Mouse (Mus musculus) limb, embryonic 15.5 days (tissue): ENCODE results near the gene Fbxl15. TPM values are rescaled to one million over a fixed set of nuclear protein-coding genes. Genes with fewer than 3 reads are reported as not detected.
A peak's percentile ranks its signal among the peaks of the same experiment; 100 is the strongest.

Experiments
- ATAC-seq: fragments of 200-750 bp; cut with Nextera tagmentation; 2 replicates; pipeline ENCODE4 v1.8.0; 2017; ENCODE audit warnings: low read depth, moderate TSS enrichment; ENCODE audit not compliant: insufficient number of reproducible peaks, low FRiP score, low TSS enrichment
- H3K27ac ChIP-seq: fragments of 300-500 bp; sonication (generic); 2 replicates; pipeline ENCODE4 v1.5.1; 2015; ENCODE audit warnings: moderate library complexity, mild to moderate bottlenecking, inconsistent platforms
- H3K27me3 ChIP-seq: fragments of 300-500 bp; sonication (generic); 2 replicates; pipeline ENCODE4 v1.6.1; 2015; ENCODE audit warnings: inconsistent platforms
- H3K36me3 ChIP-seq: fragments of 300-500 bp; sonication (generic); 2 replicates; pipeline ENCODE4 v1.6.1; 2015; ENCODE audit warnings: inconsistent platforms
- H3K4me1 ChIP-seq: fragments of 300-500 bp; sonication (generic); 2 replicates; pipeline ENCODE4 v1.6.1; 2015; ENCODE audit warnings: inconsistent platforms
- H3K4me2 ChIP-seq: fragments of 300-500 bp; sonication (generic); 2 replicates; pipeline ENCODE4 v1.6.1; 2015; ENCODE audit warnings: mild to moderate bottlenecking, inconsistent platforms
- H3K4me3 ChIP-seq: fragments of 300-500 bp; sonication (generic); 2 replicates; pipeline ENCODE4 v1.5.1; 2015; ENCODE audit warnings: mild to moderate bottlenecking, inconsistent platforms
- H3K9ac ChIP-seq: fragments of 300-500 bp; sonication (generic); 2 replicates; pipeline ENCODE4 v1.6.1; 2015; ENCODE audit warnings: inconsistent platforms
- H3K9me3 ChIP-seq: fragments of 300-500 bp; sonication (generic); 2 replicates; pipeline ENCODE4 v1.6.1; 2016; ENCODE audit warnings: inconsistent platforms
- WGBS: fragments of 180-500 bp; shearing (Covaris S2); methylation state at CpG from one replicate; pipeline ENCODE4 v1.1.7; 2015; 5-methylcytosine and 5-hydroxymethylcytosine counted together
- polyA plus RNA-seq: library from polyadenylated mRNA; unstranded; fragments of >200 nt; fragmentation: Nextera tagmentation; extraction: Ambion mirVana; gene quantifications from 2 replicates; pipeline ENCODE4 v1.2.1, GENCODE M21; 2015

Gene Fbxl15
- polyA plus RNA-seq, 1 experiment from 2014 or later: 12.8 TPM

DNA sequence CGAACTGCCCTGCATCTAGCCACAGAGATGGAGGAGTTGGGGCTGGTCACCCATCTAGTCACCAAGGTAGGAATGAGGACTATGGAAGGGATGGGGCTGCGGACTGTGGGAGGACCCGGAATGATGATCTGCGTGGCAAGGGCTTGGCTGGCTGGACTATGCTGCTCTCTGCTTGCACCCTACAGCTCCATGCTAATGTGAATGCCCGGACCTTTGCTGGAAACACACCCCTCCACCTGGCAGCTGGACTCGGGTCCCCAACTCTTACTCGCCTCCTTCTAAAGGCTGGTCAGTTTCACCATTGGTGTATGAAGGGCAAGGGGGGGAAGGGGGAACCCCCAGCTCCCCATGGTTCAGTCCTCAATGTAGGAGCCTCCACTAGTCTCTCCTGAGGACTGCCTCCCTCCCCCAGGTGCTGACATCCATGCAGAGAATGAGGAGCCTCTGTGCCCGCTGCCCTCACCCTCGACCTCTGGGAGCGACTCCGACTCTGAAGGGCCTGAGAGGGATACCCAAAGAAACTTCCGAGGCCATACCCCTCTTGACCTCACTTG, 17.6 kb upstream of the Fbxl15 start:
- Histone ChIP-seq H3K4me2 (no peak overlapping the region), H3K9me3 (no peaks in the 10 kb centered on the region), H3K36me3 (peaks cover 46% of the 10 kb centered on the region), H3K4me3 (no peak overlapping the region), H3K27ac (no peak overlapping the region), H3K27me3 (peaks cover 58% of the 10 kb centered on the region), H3K9ac (no peak overlapping the region), H3K4me1 (peaks cover 37% of the 10 kb centered on the region)
- ATAC-seq: no peak
- WGBS: 90% methylated on average over 12 of the region's 12 CpGs

DNA sequence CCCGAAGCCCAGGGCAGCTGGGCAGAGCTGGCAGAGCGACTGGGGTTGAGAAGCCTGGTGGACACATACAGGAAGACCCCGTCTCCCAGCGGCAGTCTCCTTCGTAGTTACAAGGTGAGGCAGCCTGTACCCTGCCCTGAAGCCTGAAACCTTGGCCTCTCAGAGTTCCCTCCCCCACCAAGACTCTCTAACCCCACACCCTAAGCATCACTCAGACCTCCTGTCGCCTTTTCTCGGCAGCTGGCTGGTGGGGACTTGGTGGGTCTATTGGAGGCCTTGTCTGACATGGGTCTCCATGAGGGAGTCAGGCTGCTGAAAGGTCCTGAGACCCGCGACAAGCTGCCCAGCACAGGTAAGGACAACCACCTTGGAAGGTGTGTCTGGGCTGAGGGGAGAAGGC, 16.6 kb upstream of the Fbxl15 start:
- H3K36me3 ChIP-seq: peaks cover 46% of the 10 kb centered on the region
- H3K4me2 ChIP-seq: no peak overlapping the region
- no peak for ATAC-seq
- no peak overlapping the region for H3K27ac ChIP-seq
- H3K9ac ChIP-seq: no peak overlapping the region
- WGBS: 86% methylated on average over 9 of the region's 9 CpGs
- H3K9me3 ChIP-seq: no peaks in the 10 kb centered on the region
- peaks cover 30% of the 10 kb centered on the region for H3K4me1 ChIP-seq
- H3K27me3 ChIP-seq: peaks cover 67% of the 10 kb centered on the region
- H3K4me3 ChIP-seq: no peak overlapping the region

GRCm38 (mm10) chr19:46312566-46312965, 15.4 kb upstream of the Fbxl15 start:
- ATAC-seq: no peak
- H3K4me1 ChIP-seq: peaks cover 34% of the 10 kb centered on the region
- H3K27ac ChIP-seq: no peak overlapping the region
- H3K4me3 ChIP-seq: no peak overlapping the region
- no peaks in the 10 kb centered on the region for H3K9me3 ChIP-seq
- H3K27me3 ChIP-seq: peaks cover 70% of the 10 kb centered on the region
- 90% methylated on average over 21 of the region's 21 CpGs for WGBS
- no peak overlapping the region for H3K9ac ChIP-seq
- H3K4me2 ChIP-seq: no peak overlapping the region
- H3K36me3 ChIP-seq: peaks cover 40% of the 10 kb centered on the region

- no peaks in the 10 kb centered on the region for H3K9me3 ChIP-seq
- H3K27me3 ChIP-seq: peaks cover 70% of the 10 kb centered on the region
- ATAC-seq: no peak
- peaks cover 40% of the 10 kb centered on the region for H3K4me1 ChIP-seq
- no peak overlapping the region for H3K9ac ChIP-seq
- 79% methylated on average over 9 of the region's 9 CpGs for WGBS
- H3K27ac ChIP-seq: no peak overlapping the region
- peaks cover 36% of the 10 kb centered on the region for H3K36me3 ChIP-seq
- H3K4me2 ChIP-seq: no peak overlapping the region
- no peak overlapping the region for H3K4me3 ChIP-seq
Measured at GRCm38 (mm10) chr19:46313116-46313515, 14.9 kb upstream of the Fbxl15 start.

- H3K4me3 ChIP-seq: no peak overlapping the region
- peaks cover 70% of the 10 kb centered on the region for H3K27me3 ChIP-seq
- peaks cover 36% of the 10 kb centered on the region for H3K36me3 ChIP-seq
- no peaks in the 10 kb centered on the region for H3K9me3 ChIP-seq
- H3K9ac ChIP-seq: no peak overlapping the region
- no peak overlapping the region for H3K27ac ChIP-seq
- 66% methylated on average over 6 of the region's 6 CpGs for WGBS
- no peak for ATAC-seq
- peaks cover 41% of the 10 kb centered on the region for H3K4me1 ChIP-seq
- H3K4me2 ChIP-seq: no peak overlapping the region
Measured at GRCm38 (mm10) chr19:46313591-46313990, 14.4 kb upstream of the Fbxl15 start.

DNA sequence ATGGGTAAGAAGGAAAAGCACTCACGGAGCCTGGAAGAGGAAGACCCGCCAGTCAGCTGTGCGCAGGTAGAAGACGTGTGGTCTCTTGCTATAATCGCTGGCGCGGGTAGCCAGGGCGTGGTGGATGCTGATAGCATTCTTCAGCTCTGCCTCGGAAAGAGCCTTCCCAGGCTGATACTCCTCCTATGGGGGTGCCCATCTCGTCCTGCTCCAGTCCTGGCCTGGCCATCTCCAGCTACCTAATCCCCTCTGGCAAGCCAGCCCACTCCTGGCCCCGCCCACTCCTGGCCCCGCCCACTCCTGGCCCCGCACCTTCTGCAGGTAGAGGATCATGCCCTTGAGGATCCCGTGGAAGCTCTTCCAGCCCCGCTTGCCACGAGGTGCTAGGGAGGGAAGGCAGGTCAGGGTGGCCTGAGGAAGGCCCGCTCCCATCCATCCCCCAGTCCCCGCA, 13.8 kb upstream of the Fbxl15 start:
- no peak overlapping the region for H3K4me2 ChIP-seq

DNA sequence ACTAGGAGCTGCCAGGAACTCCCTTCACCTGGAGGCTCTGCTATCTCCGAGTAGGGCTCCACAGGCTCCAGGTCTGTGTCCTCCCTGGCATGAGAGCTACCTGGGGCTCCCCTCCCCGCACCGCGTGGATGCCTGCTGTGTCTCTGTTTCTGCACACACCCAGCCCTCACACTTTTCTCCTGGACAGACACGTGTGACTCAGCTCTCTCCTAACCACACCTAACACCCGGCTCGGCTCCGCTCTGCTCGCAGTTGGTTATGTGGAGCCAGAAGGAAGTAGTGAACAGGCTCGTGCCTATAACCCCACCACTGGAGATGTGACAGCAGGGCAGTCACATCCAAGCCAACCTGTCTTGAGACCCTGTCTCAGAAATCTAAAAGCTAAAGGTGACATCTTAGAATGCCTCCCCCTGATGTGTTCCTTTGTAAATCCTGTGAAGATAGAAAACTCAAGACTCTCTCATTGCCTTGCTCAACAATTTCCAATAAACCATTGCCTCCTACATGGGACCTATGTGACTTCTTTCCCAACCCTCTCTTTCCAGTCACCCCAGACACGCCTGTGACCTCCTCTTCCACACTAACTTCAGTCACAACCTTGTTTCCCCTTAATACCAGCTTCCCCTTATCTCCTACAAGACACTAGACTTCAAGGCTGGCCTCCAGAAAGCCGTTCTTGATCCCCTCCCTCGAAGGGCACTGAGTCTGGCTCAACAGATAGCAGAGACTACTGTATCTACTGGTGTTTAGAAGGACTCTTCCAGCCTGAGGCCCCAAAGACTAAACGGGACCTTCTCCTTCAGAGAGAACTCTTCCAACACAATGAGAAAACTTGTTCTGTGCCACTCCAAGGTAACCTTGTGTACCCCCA, 12.9 kb upstream of the Fbxl15 start:
- no peak for ATAC-seq
- whole genome bisulfite sequencing: 38% methylated on average over 14 of the region's 14 CpGs
- H3K27me3 ChIP-seq: peaks cover 81% of the 10 kb centered on the region

More for the DNA sequence above, 13.8 kb upstream of the Fbxl15 start:
- peaks cover 36% of the 10 kb centered on the region for H3K36me3 ChIP-seq
- no peak overlapping the region for H3K27ac ChIP-seq
- no peak overlapping the region for H3K4me3 ChIP-seq
- ATAC-seq: no peak
- H3K27me3 ChIP-seq: peaks cover 76% of the 10 kb centered on the region
- peaks cover 41% of the 10 kb centered on the region for H3K4me1 ChIP-seq
- 13% methylated on average over 18 of the region's 18 CpGs for WGBS
- H3K9ac ChIP-seq: no peak overlapping the region
- no peaks in the 10 kb centered on the region for H3K9me3 ChIP-seq

DNA sequence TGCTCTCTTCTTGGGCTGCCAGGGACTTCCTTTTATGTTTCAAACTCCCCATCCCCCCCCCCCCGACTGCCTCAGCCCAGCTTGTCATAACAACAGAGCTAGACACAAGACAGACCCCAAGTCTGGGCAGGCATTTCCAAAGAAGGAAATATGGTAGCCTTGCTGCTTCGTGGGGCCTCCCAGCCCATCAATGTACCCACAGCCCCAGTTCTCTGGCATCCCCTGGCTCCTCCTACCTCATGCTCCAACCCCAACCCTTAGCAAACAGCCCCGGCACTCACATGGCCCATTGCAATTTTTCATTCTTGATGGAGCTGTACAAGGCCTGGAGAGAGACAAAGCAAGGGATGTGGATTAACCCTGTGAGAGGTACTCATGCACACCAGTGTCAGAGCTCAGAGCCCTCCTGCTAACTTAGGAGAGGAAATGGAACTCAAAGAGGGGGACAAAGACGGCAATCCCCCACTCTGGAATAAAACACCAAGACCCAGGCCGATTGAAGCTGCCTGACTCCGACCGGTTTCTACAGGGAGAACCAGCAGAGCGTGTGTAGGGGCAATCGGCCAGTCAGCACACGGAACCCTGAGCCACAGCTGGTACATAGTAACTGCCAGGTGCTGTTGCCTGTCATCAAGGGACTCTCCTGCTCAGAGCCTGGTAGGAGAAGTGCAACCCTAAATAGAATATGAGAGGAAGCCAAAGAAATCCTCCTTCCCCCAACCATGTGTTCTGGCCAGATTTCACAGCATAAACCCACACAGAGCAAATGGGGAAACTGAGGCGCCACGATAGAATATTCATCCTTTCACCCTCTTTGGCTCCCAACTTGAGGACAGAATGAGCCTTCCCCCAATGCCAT, 12.0 kb upstream of the Fbxl15 start:
- WGBS: 51% methylated on average over 12 of the region's 12 CpGs
- peaks cover 20% of the 10 kb centered on the region for H3K36me3 ChIP-seq
- peaks cover 40% of the 10 kb centered on the region for H3K4me1 ChIP-seq
- ATAC-seq: no peak
- H3K27ac ChIP-seq: no peak overlapping the region
- no peak overlapping the region for H3K9ac ChIP-seq
- no peak overlapping the region for H3K4me3 ChIP-seq
- H3K4me2 ChIP-seq: no peak overlapping the region
- H3K27me3 ChIP-seq: peaks cover 88% of the 10 kb centered on the region
- H3K9me3 ChIP-seq: no peaks in the 10 kb centered on the region

More for the DNA sequence above, 12.9 kb upstream of the Fbxl15 start:
- Histone ChIP-seq H3K4me3 (no peak overlapping the region), H3K4me2 (no peak overlapping the region), H3K36me3 (peaks cover 29% of the 10 kb centered on the region), H3K9me3 (no peaks in the 10 kb centered on the region), H3K27ac (no peak overlapping the region), H3K4me1 (peaks cover 40% of the 10 kb centered on the region), H3K9ac (no peak overlapping the region)

DNA sequence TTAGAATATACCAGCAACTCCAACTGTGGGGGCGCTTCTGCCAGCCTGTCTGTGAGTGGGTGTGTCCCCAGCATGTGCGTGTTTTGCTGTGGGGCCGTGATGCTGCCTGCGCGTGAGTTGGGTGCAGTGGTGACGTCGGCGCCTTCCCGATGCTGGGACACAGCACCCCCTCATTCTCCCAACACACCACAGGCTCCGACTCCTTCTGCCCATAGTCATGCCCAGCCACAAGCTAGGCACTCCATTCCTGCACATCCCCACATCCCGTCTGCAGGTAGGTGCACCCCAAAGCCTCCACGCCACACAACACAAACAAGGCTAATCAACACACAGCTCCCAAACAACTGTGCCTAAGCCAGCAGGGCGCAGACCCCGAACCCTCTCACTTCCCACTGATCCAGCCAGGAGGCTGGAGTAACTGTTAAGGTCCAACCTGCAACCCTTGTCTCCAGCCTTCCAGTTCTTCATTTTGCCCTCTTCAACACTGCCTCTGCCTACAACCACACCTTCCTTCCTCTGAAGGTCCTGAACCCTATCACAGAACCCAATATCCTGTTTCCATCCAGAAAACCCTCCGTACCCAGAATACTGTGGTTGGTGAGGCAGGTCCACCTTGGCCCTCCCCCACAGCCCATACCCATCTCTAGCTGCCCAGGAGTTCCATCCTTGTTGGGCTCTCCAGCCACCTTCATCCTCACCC, 11.0 kb upstream of the Fbxl15 start:
- H3K27ac ChIP-seq: no peak overlapping the region
- H3K4me3 ChIP-seq: peak overlapping the region; percentile 51
- 30% methylated on average over 15 of the region's 15 CpGs for whole genome bisulfite sequencing
- H3K9ac ChIP-seq: peak overlapping the region; percentile 21; the same call in 1 of the 2 replicates
- H3K4me2 ChIP-seq: peak overlapping the region; percentile 84
- H3K4me1 ChIP-seq: peaks cover 50% of the 10 kb centered on the region
- peaks cover 10% of the 10 kb centered on the region for H3K36me3 ChIP-seq
- ATAC-seq: no peak
- H3K9me3 ChIP-seq: no peaks in the 10 kb centered on the region
- H3K27me3 ChIP-seq: peaks cover 97% of the 10 kb centered on the region

- Histone ChIP-seq H3K9me3 (no peaks in the 10 kb centered on the region), H3K36me3 (peaks cover 4% of the 10 kb centered on the region), H3K4me1 (peaks cover 54% of the 10 kb centered on the region), H3K27me3 (peaks cover 100% of the 10 kb centered on the region), H3K4me2 (peak overlapping the region; percentile 84), H3K4me3 (peak overlapping the region; percentile 51), H3K27ac (no peak overlapping the region), H3K9ac (peak overlapping the region; percentile 21; the same call in 1 of the 2 replicates)
- ATAC-seq: no peak
- WGBS: under 1% methylated on average over 47 of the region's 48 CpGs
Measured at GRCm38 (mm10) chr19:46317546-46317885, 10.5 kb upstream of the Fbxl15 start.

DNA sequence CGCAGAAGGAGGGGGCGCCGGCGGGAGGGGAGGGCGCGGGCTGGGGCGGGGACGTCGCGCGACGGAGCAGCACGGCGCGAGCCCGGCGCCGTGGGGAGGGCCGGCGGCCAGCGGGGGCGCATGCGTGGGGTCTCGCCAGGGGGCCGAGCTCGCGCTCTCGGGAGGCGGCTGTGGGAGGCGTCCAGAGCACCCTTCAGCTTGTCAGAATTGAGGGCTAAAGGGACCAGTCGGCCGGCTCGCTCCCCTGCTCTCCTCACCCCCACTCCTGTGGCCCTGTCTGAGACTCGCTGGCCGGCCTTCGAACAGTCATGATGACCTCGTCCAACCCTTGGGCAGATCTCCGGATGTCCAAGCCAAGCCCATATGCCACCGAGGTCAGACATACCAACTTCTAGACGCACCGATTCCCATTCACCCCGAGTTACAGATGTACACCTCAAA, 9.9 kb upstream of the Fbxl15 start:
- H3K4me3 ChIP-seq: peak overlapping the region; percentile 51
- H3K9me3 ChIP-seq: no peaks in the 10 kb centered on the region
- no peak overlapping the region for H3K27ac ChIP-seq
- no peak for ATAC-seq
- H3K4me1 ChIP-seq: peaks cover 56% of the 10 kb centered on the region
- H3K27me3 ChIP-seq: peaks cover 100% of the 10 kb centered on the region
- H3K36me3 ChIP-seq: no peaks in the 10 kb centered on the region
- WGBS: 1% methylated on average over 27 of the region's 42 CpGs
- peak overlapping the region; percentile 21; the same call in 1 of the 2 replicates for H3K9ac ChIP-seq
- H3K4me2 ChIP-seq: peak overlapping the region; percentile 84
